Mouse (Mus musculus) G1E (cell line): Measurements from ENCODE around the gene Itfg1. TPM values are rescaled to one million over a fixed set of nuclear protein-coding genes. Genes with fewer than 3 reads are reported as not detected.
A peak's percentile ranks its signal among the peaks of the same experiment; 100 is the strongest.

ENCODE experiments used
- ATAC-seq: 2 replicates; pipeline ENCODE4 v1.8.0; 2016; ENCODE audit warnings: mild to moderate bottlenecking; ENCODE audit not compliant: insufficient number of reproducible peaks, poor library complexity, low FRiP score, severe bottlenecking; ENCODE audit errors: extremely low read depth
- DNase-seq: peaks from one replicate; pipeline ENCODE4 v3.0.0; 2012; ENCODE audit warnings: low spot score
- H3K27me3 ChIP-seq: 2 replicates; pipeline ENCODE4 v1.6.1; 2012; ENCODE audit warnings: mild to moderate bottlenecking, low read length, inconsistent platforms; ENCODE audit not compliant: insufficient read depth
- H3K36me3 ChIP-seq: replicated peaks from 2 replicates; pipeline ENCODE3; 2012; ENCODE audit warnings: mild to moderate bottlenecking, inconsistent platforms
- H3K4me1 ChIP-seq: 2 replicates; pipeline ENCODE4 v1.6.1; 2012; ENCODE audit warnings: low read depth, low read length, inconsistent platforms, mixed read lengths; ENCODE audit not compliant: insufficient read depth
- H3K4me3 ChIP-seq: 2 replicates; pipeline ENCODE4 v1.5.1; 2012; ENCODE audit warnings: low read depth, mild to moderate bottlenecking, inconsistent platforms, low read length, moderate library complexity, mixed read lengths
- H3K9me3 ChIP-seq: replicated peaks from 2 replicates; pipeline ENCODE4 v1.6.1; 2012; ENCODE audit warnings: inconsistent platforms
- CTCF ChIP-seq: IDR thresholded peaks from 2 replicates; pipeline ENCODE4 v1.5.1; 2012; ENCODE audit warnings: low read depth, low read length, inconsistent platforms, mixed read lengths
- GATA1 ChIP-seq: IDR thresholded peaks from 2 replicates; pipeline ENCODE4 v1.6.1; 2012; ENCODE audit warnings: borderline replicate concordance, low read length, inconsistent platforms, mixed read lengths
- GATA2 ChIP-seq: IDR thresholded peaks from 2 replicates; pipeline ENCODE4 v1.6.1; 2012; ENCODE audit warnings: low read depth, low read length, inconsistent platforms, borderline replicate concordance
- POLR2AphosphoS5 ChIP-seq: IDR thresholded peaks from 2 replicates; pipeline ENCODE4 v1.6.1; 2012; ENCODE audit warnings: low read depth, low read length, inconsistent platforms; ENCODE audit not compliant: insufficient replicate concordance
- TAL1 ChIP-seq: conservative IDR thresholded peaks from 2 replicates; pipeline ENCODE4 v1.6.1; 2012; ENCODE audit warnings: low read depth, low read length, inconsistent platforms, mixed read lengths
- polyA plus RNA-seq: library from polyadenylated mRNA; stranded (reverse); fragments of >175 nt; gene quantifications from 2 replicates; pipeline ENCODE4 v1.2.3, GENCODE M21; 2012
- total RNA-seq, 2 experiments: library from RNA; stranded (forward) in 1 of 2; stranded (reverse) in 1 of 2; fragments of 200-1000 nt in 1 of 2; fragments of >200 nt in 1 of 2; fragmentation: Nextera tagmentation in 1 of 2; gene quantifications; 2 replicates each; pipeline ENCODE4 v1.2.3; 2014 to 2017

Gene Itfg1
- total RNA-seq (2014; fragmentation: Nextera tagmentation) (38.8 and 48.0 TPM in 2 replicates), total RNA-seq (2017) (33.2 and 37.5 TPM in 2 replicates), polyA plus RNA-seq (5.3 TPM in 2 replicates)

DNA sequence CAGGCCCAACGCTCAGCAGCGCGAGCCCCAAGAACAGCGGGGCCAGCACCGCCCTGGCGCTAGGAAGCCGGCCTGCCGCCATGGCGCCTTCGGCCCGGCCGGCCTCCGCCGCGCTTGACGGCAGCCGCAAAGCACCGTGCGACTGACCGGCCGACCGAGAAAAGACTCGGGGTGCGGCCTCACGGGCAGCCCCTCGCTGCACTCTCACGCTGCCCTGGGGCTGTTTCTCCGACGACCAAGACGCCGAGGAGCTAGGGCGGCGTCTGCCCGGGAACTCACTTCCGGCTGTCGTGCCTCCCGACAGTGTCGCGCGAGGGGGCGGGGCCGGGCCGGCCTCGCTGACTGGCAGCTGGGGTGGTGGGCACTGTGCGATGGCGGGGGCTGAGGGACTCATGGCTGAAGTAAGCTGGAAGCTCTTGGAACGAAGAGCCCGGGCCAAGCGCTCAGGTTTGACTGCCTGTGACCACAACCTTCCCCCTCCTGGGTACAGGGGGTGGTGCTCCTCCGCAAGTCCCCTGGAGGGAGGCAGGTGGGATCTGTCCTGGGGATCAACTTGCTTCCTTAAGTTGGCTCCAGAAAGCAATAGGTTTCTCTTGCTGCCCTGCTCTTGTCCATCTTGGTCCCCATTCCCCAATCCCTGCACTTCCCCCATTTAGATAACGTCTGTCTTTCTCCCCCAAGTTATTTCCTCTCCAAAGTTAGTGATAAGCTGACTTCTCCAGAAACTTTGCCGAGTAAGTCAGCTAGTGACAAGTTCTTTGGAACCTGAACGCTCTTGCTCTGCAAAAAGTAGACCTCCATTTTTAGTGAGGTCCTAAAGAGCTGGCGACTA lies at the start of gene Itfg1, which contains the start of gene Phkb:
Itfg1 (minus strand) TSS at position 265 of the 832 bp plus-strand sequence.
Phkb (plus strand) TSS at position 303 of the 832 bp plus-strand sequence.
- H3K4me3 ChIP-seq, result peak within 1 kb of the TSS; percentile 96
- DNase-seq (peak; percentile 67), ATAC-seq (peak; percentile 52)
- peaks cover 11% of the 10 kb centered on the region for H3K36me3 ChIP-seq
- H3K27me3 ChIP-seq, result no peaks in the 10 kb centered on the region
- H3K9me3 ChIP-seq, result no peaks in the 10 kb centered on the region
- TF ChIP-seq POLR2AphosphoS5, result no peak
- peaks cover 18% of the 10 kb centered on the region for H3K4me1 ChIP-seq

DNA sequence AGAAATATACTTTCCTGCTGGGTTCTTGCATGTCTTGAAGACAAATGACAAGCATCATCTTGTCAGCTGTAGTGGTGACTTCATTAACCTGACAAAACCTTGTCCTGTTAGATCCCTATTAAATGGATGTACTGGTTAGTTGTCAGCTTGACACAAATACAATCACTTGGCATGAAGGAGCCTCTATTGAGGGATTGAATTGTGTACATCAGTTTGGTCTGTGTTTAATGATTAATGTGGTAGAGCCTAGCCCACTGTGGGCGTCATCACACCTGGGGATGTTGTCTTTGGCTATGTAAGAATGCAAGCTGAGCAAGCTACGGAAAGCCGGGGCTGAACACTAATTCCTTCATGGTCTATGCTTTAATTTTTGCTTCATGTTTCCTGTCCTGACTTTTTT lies 44.1 kb upstream of the Itfg1 start:
- Histone ChIP-seq H3K27me3 (no peaks in the 10 kb centered on the region), H3K4me1 (peaks cover under 1% of the 10 kb centered on the region; the same call in 1 of the 2 replicates), H3K9me3 (no peaks in the 10 kb centered on the region), H3K4me3 (no peak overlapping the region), H3K36me3 (peaks cover 35% of the 10 kb centered on the region)
- TF ChIP-seq GATA1 (no peak), CTCF (no peak), POLR2AphosphoS5 (no peak), GATA2 (no peak), TAL1 (no peak)
- DNase-seq, result no peak
- ATAC-seq, result no peak

DNA sequence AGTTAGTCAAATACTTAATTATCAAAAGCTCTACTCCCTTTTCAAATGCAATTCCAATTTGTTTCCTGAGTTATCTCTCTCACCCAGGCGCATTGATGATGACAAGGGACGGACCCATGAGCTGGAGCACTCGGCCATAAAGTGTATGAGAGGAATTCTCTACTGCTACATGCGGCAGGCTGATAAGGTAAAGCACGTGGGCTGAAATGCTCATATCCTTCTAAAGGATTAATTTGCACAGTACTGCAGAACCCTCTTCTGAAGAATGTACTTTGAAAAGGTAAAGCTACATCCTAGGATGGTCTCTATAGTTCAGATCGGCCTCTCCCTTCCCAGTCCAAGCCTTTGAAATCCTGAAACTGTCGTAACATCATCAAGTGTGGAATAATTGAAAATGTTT lies 38.9 kb upstream of the Itfg1 start:
- Histone ChIP-seq H3K27me3 (no peaks in the 10 kb centered on the region), H3K4me3 (no peak overlapping the region), H3K9me3 (no peaks in the 10 kb centered on the region), H3K4me1 (peaks cover 4% of the 10 kb centered on the region; the same call in 1 of the 2 replicates), H3K36me3 (peaks cover 42% of the 10 kb centered on the region)
- TF ChIP-seq POLR2AphosphoS5 (no peak), TAL1 (peak; percentile 35; the same call in 1 of the 2 replicates), GATA2 (no peak), GATA1 (no peak), CTCF (no peak)
- ATAC-seq (peak; percentile 54), DNase-seq (no peak)

DNA sequence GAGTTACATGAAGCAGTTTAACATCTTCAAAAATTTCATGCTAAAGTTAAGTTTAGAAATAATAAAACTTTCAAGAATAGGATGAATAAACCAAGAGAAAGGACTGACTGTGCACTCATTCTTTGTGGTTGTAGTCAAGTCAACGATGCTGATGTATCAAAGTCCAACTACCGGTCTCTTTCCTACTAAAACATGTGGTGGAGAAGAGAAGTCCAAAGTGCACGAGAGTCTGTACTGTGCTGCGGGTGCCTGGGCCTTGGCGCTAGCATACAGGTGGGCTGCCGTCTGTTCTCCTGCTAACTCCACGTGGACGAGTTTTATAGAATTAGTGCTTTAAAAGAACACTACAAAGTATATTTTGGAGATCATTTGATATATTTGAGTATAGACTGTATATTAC lies 37.3 kb upstream of the Itfg1 start:
- Histone ChIP-seq H3K4me1 (peaks cover 7% of the 10 kb centered on the region), H3K36me3 (peaks cover 41% of the 10 kb centered on the region), H3K9me3 (no peaks in the 10 kb centered on the region), H3K4me3 (no peak overlapping the region), H3K27me3 (no peaks in the 10 kb centered on the region)
- ATAC-seq, result no peak
- DNase-seq, result no peak
- no peak for TF ChIP-seq GATA2
- no peak for TF ChIP-seq GATA1
- TF ChIP-seq POLR2AphosphoS5, result no peak
- no peak for TF ChIP-seq TAL1
- TF ChIP-seq CTCF, result no peak

DNA sequence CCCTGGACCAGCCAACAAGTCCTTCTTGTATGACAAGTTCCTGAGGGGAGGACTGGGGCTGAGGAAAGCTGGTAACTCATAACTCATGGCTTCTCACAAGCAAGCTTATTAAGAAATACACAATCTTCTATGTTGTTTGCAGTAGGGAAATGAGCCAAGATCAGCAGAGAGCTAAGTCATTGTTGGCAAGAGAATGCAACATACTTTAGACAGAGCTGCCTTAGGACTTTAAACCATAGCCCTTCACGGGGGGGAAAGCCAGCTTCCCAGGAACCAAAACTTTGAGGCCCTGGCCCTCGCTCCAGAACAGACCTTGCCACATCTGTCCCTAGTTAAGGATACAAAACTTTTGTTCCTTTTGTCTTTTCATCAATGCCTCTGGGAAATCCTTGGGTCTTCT lies 30.9 kb upstream of the Itfg1 start:
- H3K4me1 ChIP-seq, result peaks cover 3% of the 10 kb centered on the region
- H3K36me3 ChIP-seq, result peaks cover 15% of the 10 kb centered on the region
- no peak for TF ChIP-seq GATA1
- no peak for TF ChIP-seq CTCF
- TF ChIP-seq POLR2AphosphoS5, result no peak
- no peak for TF ChIP-seq TAL1
- TF ChIP-seq GATA2, result no peak
- H3K4me3 ChIP-seq, result no peak overlapping the region
- H3K27me3 ChIP-seq, result no peaks in the 10 kb centered on the region
- DNase-seq (no peak), ATAC-seq (no peak)
- H3K9me3 ChIP-seq, result no peaks in the 10 kb centered on the region

DNA sequence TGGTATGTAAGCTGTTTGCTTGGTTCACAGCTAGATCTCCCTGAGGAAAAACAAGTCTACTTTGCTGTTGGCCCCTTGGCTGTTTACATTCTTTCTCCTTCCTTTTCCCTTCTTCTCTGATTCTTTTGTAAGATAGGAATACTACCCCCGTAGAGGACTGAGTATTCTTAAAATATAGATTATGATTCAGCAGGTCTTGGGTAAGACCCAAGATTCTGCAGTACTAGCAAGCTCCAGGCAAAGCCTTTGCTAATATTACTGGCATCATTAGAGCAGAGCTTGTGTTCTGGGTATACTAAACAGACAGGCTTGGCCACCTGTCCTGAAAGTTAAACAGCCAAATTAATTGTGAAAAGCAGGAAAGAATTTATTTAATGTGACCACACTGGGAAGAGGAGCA lies 21.7 kb upstream of the Itfg1 start:
- no peak for DNase-seq
- no peaks in the 10 kb centered on the region for H3K9me3 ChIP-seq
- H3K4me3 ChIP-seq, result no peak overlapping the region
- no peak for ATAC-seq
- TF ChIP-seq POLR2AphosphoS5 (no peak), TAL1 (no peak), GATA1 (no peak), CTCF (no peak), GATA2 (no peak)
- peaks cover 17% of the 10 kb centered on the region for H3K36me3 ChIP-seq
- no peaks in the 10 kb centered on the region for H3K27me3 ChIP-seq
- no peaks in the 10 kb centered on the region for H3K4me1 ChIP-seq
